Mouse (Mus musculus) gastrocnemius, postnatal 10 days (tissue): Measurements from ENCODE around the gene Rfx5. TPM values are rescaled to one million over a fixed set of nuclear protein-coding genes. Genes with fewer than 3 reads are reported as not detected.
A peak's percentile ranks its signal among the peaks of the same experiment; 100 is the strongest.

Experiments
- DNase-seq: peaks from one replicate; pipeline ENCODE4 v3.0.0; 2021; ENCODE audit warnings: mixed read lengths
- microRNA-seq, 2 experiments: library from miRNA; unstranded; fragments of <30 nt; microRNA quantifications; one replicate each; pipeline ENCODE4 v1.2.0; 2021
- total RNA-seq, 2 experiments: library from RNA; stranded (reverse); gene quantifications; 2 replicates each; pipeline ENCODE4 v1.2.3; 2021

Rfx5 gene
- total RNA-seq, 2 experiments from 2014 or later, result 7.6 to 11.5 TPM

GRCm38 (mm10) chr3:94989159-94989761 lies 35.4 kb downstream of the Rfx5 start:
- peak; percentile 54 for DNase-seq

GRCm38 (mm10) chr3:94996946-94997345 lies 43.1 kb downstream of the Rfx5 start:
- peak; percentile 89 for DNase-seq

GRCm38 (mm10) chr3:95002569-95002968 lies 48.7 kb downstream of the Rfx5 start:
- DNase-seq, result no peak

GRCm38 (mm10) chr3:95003273-95003672 lies 49.4 kb downstream of the Rfx5 start:
- no peak for DNase-seq

GRCm38 (mm10) chr3:95005651-95006050 lies 51.8 kb downstream of the Rfx5 start:
- DNase-seq, result no peak

- DNase-seq, result no peak
Observed at GRCm38 (mm10) chr3:95007706-95008105, 53.8 kb downstream of the Rfx5 start.

GRCm38 (mm10) chr3:95010396-95010795 lies 56.5 kb downstream of the Rfx5 start:
- DNase-seq, result no peak

Small RNA genes lying within 50 kb of the gene (microRNA-seq; reads per million reads assigned to microRNA genes)
- gene Mir7013, result 0 to 0.75 reads per million in 2 experiments

Other genes starting within 250 kb of the Rfx5 start
- under 1 TPM; 0.29 to 0.38 TPM for gene Cgn, start 167.6 kb upstream of the Rfx5 start, total RNA-seq
- 10 to 100 TPM; 23.9 to 27.8 TPM for gene Pogz, start 116.5 kb upstream of the Rfx5 start, total RNA-seq
- 100 to 1,000 TPM; 240 to 255 TPM for gene Psmb4, start 67.1 kb upstream of the Rfx5 start, total RNA-seq
- gene Selenbp1, start 21.0 kb upstream of the Rfx5 start, total RNA-seq, result 1 to 10 TPM; 8.3 to 8.6 TPM
- gene Pi4kb, start 20.7 kb downstream of the Rfx5 start, total RNA-seq, result 10 to 100 TPM; 31.0 to 32.7 TPM
- 10 to 100 TPM; 20.2 to 22.6 TPM for gene Zfp687, start 61.4 kb downstream of the Rfx5 start, total RNA-seq
- gene Psmd4, start 88.5 kb downstream of the Rfx5 start, total RNA-seq, result 100 to 1,000 TPM; 167 to 176 TPM
- 10 to 100 TPM; 20.1 to 22.8 TPM for gene Pip5k1a, start 152.9 kb downstream of the Rfx5 start, total RNA-seq
- gene Vps72, start 156.9 kb downstream of the Rfx5 start, total RNA-seq, result 10 to 100 TPM; 41.0 to 49.1 TPM
- gene Tmod4, start 170.4 kb downstream of the Rfx5 start, total RNA-seq, result 100 to 1,000 TPM; 423 to 469 TPM
- gene Scnm1, start 179.9 kb downstream of the Rfx5 start, total RNA-seq, result 10 to 100 TPM; 35.5 to 40.8 TPM
- 1 to 10 TPM; 6.0 to 6.7 TPM for gene Lysmd1, start 180.0 kb downstream of the Rfx5 start, total RNA-seq
- gene Tnfaip8l2, start 188.3 kb downstream of the Rfx5 start, total RNA-seq, result 1 to 10 TPM; 1.8 to 2.3 TPM
- 100 to 1,000 TPM; 103 to 123 TPM for gene Sema6c, start 206.4 kb downstream of the Rfx5 start, total RNA-seq